Mouse (Mus musculus): ENCODE measurements around the gene Sub1.

- TF ChIP-seq CTCF (IDR thresholded peaks at IDR 0.05; ENCODE audit: low read depth) (no peak), EP300 (IDR thresholded peaks at IDR 0.05; ENCODE audit: low read depth) (no peak)
Observed at GRCm38 (mm10) chr15:12019443-12019842, 22.7 kb upstream of the Sub1 start.
